Mouse (Mus musculus): ENCODE measurements around the gene Gm3373.
"Not testable (repeated sequence)": the region's sequence is repeated elsewhere in the genome, so short reads cannot be mapped to it uniquely, and the experiment has no call there.

The Gm3373 gene

DNA sequence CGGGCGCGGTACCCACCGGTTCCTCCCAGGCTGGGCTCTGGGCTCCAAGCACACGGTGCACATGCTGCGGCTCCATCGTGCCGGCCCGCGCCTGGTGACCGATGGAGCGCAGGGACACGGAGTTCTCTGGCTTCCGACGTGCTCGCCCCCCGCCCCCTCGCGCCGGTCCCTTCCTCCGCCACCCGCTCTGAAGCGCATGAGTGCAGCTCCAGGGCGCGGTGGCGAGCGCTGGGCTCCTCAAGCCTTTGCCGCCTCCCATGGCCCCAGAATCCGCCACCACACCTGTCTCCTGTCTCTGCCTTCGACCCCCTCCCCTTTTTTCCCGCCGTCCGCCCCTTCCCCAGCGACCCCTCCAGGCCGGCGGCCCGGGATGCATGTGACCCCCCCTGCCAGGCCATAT, at the start of gene Gm3373:
TSS of gene Gm3373 (minus strand) at position 101 of the 400 bp plus-strand sequence.
- not testable (repeated sequence) for DNase-seq

DNA sequence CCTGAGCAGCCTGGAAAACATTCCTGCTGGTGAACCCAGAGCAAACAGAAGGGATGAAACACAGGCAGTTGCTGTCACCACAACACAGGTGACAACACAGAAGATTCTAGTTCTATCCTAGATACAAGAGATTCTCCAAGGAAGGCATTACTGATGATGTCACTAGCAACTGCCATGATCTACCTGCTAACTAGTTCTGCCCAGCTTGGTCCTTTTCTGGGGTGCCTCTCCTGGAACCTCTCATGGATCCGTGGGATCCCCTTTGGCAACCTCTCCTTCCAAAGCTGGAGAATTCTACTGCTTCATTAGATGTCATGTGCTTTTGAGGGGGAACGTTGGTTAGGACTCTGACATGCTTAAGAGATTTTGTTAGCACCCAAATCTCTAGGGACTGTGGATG, 54.0 kb downstream of the Gm3373 start, which contains the start of gene Gm9603:
TSS of gene Gm9603 (minus strand) at position 101 of the 400 bp plus-strand sequence.
- not testable (repeated sequence) for DNase-seq
